In the genomic region with DNA sequence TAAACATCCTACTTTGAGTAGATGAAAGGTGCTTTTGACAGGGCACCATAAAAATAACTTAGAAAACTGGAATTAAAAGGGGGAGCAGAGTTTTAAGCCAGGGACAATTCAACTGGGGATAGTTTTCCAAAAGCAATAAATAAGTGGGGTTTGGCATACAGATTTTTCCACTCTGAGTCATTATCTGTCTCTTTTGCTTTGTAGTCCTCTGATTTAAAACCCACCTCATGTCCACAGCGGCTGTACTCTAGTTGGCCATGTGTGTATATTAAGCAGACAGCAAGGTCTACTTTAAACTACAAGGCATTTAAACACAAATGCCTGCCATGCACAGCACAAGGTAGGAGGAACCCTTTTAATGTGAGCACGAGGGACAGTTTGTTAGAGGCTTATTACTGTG, we compare ENCODE assay signal across 23 mouse cellular contexts.
"Had no signal": no experiment of that assay in that cellular context is flagged by ENCODE, and none has a peak within 500 bp of the region (broad histone marks: within the 10 kb centered on the region; RNA-seq: fewer than 3 reads in every experiment).

No protein-coding gene starts in this region.

- H3K27me3 ChIP-seq: limb, embryonic 13.5 days; liver, embryonic 12.5 days; liver, embryonic 15.5 days; lung, embryonic 15.5 days; megakaryocyte, embryonic 14.5 days; midbrain, embryonic 13.5 days; neural tube, embryonic 13.5 days had no signal

- H3K4me1 ChIP-seq: liver, embryonic 12.5 days; liver, embryonic 15.5 days; lung, embryonic 15.5 days; megakaryocyte, embryonic 14.5 days; midbrain, embryonic 10.5 days; neural tube, embryonic 13.5 days had no signal

- DNase-seq: kidney, adult 18-20 months; kidney, adult 9 months; kidney, postnatal 10 days; kidney, postnatal 36 days; liver; lung, adult 18-20 months; lung, postnatal 10 days; lung, postnatal 36 days; retina, postnatal 1 day; thymus, adult 2 months; thymus, postnatal 14 days; thymus, postnatal 4 days had no signal

- H3K36me3 ChIP-seq: limb, embryonic 10.5 days; limb, embryonic 13.5 days; liver, embryonic 12.5 days; liver, embryonic 15.5 days; lung, embryonic 15.5 days; midbrain, embryonic 10.5 days; midbrain, embryonic 13.5 days; neural tube, embryonic 13.5 days had no signal

- H3K9me3 ChIP-seq: limb, embryonic 10.5 days; limb, embryonic 13.5 days; liver, embryonic 12.5 days; liver, embryonic 15.5 days; lung, embryonic 15.5 days; midbrain, embryonic 10.5 days; midbrain, embryonic 13.5 days; neural tube, embryonic 13.5 days had no signal

- H3K27ac ChIP-seq: limb, embryonic 10.5 days; limb, embryonic 13.5 days; liver, embryonic 12.5 days; liver, embryonic 15.5 days; lung, embryonic 15.5 days; midbrain, embryonic 10.5 days; midbrain, embryonic 13.5 days; neural tube, embryonic 13.5 days; stomach, postnatal 0 days had no signal

- H3K4me3 ChIP-seq: limb, embryonic 10.5 days; limb, embryonic 13.5 days; liver, embryonic 12.5 days; liver, embryonic 15.5 days; lung, embryonic 15.5 days; megakaryocyte, embryonic 14.5 days; midbrain, embryonic 10.5 days; midbrain, embryonic 13.5 days; myocyte; neural tube, embryonic 13.5 days had no signal
